Mouse (Mus musculus): Measurements from ENCODE around the gene Sh3bgrl3. TPM values are rescaled to one million over a fixed set of nuclear protein-coding genes. Genes with fewer than 3 reads are reported as not detected.

Sh3bgrl3 gene
- polyA plus RNA-seq, 1 experiment from 2014 or later, result 281 TPM

DNA sequence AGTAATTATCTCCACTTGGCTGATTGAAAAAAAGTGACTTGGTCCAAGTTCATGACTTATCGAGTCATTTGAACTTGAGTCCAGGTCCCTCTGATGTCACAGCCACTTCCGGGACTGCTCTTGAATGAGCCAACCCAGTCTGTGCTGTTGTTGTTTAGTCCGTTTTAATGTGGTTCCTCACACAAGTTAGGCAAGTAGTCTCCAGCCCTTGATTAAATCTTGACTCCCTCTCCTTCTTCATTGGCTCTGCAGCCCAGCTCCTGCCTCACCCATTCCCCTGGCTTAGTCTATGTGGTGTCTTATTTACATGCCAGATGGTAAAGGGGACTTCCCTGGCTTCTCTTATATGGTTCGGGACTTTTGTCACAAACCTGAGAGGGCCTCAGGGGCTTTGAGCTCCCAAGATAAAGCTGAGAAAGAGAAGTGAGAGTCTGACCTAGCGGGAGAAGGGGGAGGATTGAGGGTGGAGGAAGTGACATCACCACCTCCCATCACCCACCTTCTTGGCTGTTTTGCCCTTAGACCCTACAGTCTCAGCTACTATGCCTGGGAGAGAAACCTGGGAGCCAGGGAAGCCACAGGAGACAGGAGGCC is 31.5 kb downstream of the Sh3bgrl3 start:
- WGBS, result 44% methylated on average over 5 of the region's 5 CpGs
- Histone ChIP-seq H3K36me3 (ENCODE audit: control insufficient read depth, insufficient read depth, low read length) (no peaks in the 10 kb centered on the region), H3K4me1 (replicated peaks; ENCODE audit: control insufficient read depth, insufficient read depth, low read length) (no peaks in the 10 kb centered on the region), H3K9ac (ENCODE audit: low read depth, low read length) (no peak overlapping the region), H3K27me3 (replicated peaks; ENCODE audit: control insufficient read depth, insufficient read depth, low read length) (no peaks in the 10 kb centered on the region), H3K4me3 (ENCODE audit: low read depth, low read length) (no peak overlapping the region), H3K9me3 (ENCODE audit: control insufficient read depth, low read length) (no peaks in the 10 kb centered on the region), H3K27ac (ENCODE audit: low read depth, low read length) (no peak overlapping the region), H3K4me2 (no peak overlapping the region)
- DNase-seq (ENCODE audit: low spot score), result no peak
- no peak for ATAC-seq (replicated peaks; ENCODE audit: low FRiP score)

DNA sequence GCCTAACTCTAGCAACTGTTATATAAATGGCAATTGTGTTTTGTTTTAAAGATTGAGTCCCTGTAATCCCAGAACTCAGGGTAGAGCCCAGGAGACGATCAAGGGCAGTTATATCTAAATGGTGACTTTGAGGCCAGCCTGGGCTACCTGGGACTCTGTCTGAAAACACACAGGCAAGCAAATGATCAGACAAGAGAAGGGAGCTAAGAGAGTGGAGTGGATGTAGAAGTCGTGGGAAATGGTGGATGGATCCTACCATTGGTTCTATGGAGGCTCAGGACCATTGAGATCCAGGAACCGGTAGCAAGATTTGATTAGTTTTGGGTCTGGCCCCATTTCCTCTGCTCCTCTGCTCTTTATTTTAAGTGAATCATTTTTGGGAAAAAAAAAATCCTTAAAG is 32.5 kb downstream of the Sh3bgrl3 start:
- no peak overlapping the region for H3K4me3 ChIP-seq (ENCODE audit: low read depth, low read length)
- H3K27ac ChIP-seq (ENCODE audit: low read depth, low read length), result no peak overlapping the region
- H3K4me1 ChIP-seq (replicated peaks; ENCODE audit: control insufficient read depth, insufficient read depth, low read length), result no peaks in the 10 kb centered on the region
- H3K36me3 ChIP-seq (ENCODE audit: control insufficient read depth, insufficient read depth, low read length), result no peaks in the 10 kb centered on the region
- no peaks in the 10 kb centered on the region for H3K9me3 ChIP-seq (ENCODE audit: control insufficient read depth, low read length)
- DNase-seq (ENCODE audit: low spot score) (no peak), ATAC-seq (replicated peaks; ENCODE audit: low FRiP score) (no peak)
- H3K27me3 ChIP-seq (replicated peaks; ENCODE audit: control insufficient read depth, insufficient read depth, low read length), result no peaks in the 10 kb centered on the region
- H3K4me2 ChIP-seq, result no peak overlapping the region
- 86% methylated on average over 3 of the region's 3 CpGs for WGBS
- no peak overlapping the region for H3K9ac ChIP-seq (ENCODE audit: low read depth, low read length)

DNA sequence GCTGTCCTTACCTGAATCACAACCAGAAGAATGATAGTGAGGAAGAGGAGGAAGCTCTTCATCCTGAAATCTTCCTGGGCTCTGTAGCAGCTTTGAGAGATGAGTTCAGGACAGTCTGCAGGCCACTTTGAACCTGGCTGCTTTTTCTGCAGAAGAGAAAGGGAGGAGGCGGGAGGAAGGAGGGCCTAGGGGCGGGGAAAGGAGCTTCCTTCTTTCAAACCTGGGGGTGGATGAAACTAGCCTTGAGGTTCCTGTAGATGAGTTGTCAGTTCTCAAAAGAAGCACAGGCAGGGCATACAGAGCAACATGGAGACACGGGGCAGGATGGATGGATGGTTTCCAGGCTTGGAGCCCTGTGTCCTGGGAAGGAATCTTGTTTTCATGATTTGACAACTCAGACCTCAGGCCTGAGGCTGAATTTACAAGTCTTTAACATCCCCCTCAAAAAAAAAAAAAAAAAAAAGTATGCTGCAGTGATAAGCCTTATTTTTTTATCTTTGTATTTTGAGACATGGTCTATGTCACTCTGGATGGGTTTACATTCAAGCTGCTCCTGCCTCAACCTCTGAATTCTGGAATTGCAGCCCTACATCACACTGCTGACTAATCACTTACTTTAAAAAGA is 33.6 kb downstream of the Sh3bgrl3 start, which contains the start of gene Cd52:
Gene Cd52, minus strand, starts transcription at position 160 of the 625 bp plus-strand sequence.
- no peak for DNase-seq (ENCODE audit: low spot score)
- Histone ChIP-seq H3K4me1 (replicated peaks; ENCODE audit: control insufficient read depth, insufficient read depth, low read length) (no peaks in the 10 kb centered on the region), H3K9me3 (ENCODE audit: control insufficient read depth, low read length) (no peaks in the 10 kb centered on the region), H3K9ac (ENCODE audit: low read depth, low read length) (no peak within 1 kb of the TSS), H3K27ac (ENCODE audit: low read depth, low read length) (no peak within 1 kb of the TSS), H3K27me3 (replicated peaks; ENCODE audit: control insufficient read depth, insufficient read depth, low read length) (no peaks in the 10 kb centered on the region), H3K36me3 (ENCODE audit: control insufficient read depth, insufficient read depth, low read length) (no peaks in the 10 kb centered on the region), H3K4me3 (ENCODE audit: low read depth, low read length) (no peak within 1 kb of the TSS), H3K4me2 (no peak within 1 kb of the TSS)
- ATAC-seq (replicated peaks; ENCODE audit: low FRiP score), result no peak
- WGBS, result 49% methylated on average over 3 of the region's 3 CpGs

DNA sequence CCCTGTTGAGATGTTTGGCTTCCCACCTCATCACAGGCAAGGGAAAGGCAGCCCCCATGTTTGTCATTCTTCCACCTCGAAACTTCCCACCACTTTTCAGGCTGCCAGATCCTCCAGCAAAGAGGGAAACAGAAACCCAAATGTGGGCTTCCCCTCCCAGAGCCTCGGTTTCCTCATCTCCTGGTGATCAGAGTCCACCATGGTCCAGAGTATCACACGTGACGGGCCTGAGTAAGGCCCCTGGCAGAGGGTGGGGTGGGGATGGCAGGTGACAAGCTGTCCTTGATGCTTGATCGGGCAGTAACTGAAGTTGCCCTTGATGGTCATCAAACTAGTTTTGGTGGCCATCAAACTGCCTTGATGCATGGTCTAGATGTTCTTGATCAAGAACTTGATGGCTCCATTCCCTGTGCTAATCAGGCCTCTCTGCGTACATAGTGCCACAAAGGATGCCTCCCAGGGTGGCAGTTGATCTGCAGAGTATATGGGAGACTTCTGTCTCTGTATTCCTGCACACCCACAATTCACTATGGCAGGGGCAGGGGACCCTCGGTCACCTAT is 34.5 kb downstream of the Sh3bgrl3 start:
- DNase-seq (ENCODE audit: low spot score) (no peak), ATAC-seq (replicated peaks; ENCODE audit: low FRiP score) (no peak)
- Histone ChIP-seq H3K27me3 (replicated peaks; ENCODE audit: control insufficient read depth, insufficient read depth, low read length) (no peaks in the 10 kb centered on the region), H3K9ac (ENCODE audit: low read depth, low read length) (no peak overlapping the region), H3K4me2 (no peak overlapping the region), H3K4me1 (replicated peaks; ENCODE audit: control insufficient read depth, insufficient read depth, low read length) (no peaks in the 10 kb centered on the region), H3K27ac (ENCODE audit: low read depth, low read length) (no peak overlapping the region), H3K36me3 (ENCODE audit: control insufficient read depth, insufficient read depth, low read length) (no peaks in the 10 kb centered on the region), H3K4me3 (ENCODE audit: low read depth, low read length) (no peak overlapping the region), H3K9me3 (ENCODE audit: control insufficient read depth, low read length) (no peaks in the 10 kb centered on the region)
- 68% methylated on average over 7 of the region's 7 CpGs for WGBS

DNA sequence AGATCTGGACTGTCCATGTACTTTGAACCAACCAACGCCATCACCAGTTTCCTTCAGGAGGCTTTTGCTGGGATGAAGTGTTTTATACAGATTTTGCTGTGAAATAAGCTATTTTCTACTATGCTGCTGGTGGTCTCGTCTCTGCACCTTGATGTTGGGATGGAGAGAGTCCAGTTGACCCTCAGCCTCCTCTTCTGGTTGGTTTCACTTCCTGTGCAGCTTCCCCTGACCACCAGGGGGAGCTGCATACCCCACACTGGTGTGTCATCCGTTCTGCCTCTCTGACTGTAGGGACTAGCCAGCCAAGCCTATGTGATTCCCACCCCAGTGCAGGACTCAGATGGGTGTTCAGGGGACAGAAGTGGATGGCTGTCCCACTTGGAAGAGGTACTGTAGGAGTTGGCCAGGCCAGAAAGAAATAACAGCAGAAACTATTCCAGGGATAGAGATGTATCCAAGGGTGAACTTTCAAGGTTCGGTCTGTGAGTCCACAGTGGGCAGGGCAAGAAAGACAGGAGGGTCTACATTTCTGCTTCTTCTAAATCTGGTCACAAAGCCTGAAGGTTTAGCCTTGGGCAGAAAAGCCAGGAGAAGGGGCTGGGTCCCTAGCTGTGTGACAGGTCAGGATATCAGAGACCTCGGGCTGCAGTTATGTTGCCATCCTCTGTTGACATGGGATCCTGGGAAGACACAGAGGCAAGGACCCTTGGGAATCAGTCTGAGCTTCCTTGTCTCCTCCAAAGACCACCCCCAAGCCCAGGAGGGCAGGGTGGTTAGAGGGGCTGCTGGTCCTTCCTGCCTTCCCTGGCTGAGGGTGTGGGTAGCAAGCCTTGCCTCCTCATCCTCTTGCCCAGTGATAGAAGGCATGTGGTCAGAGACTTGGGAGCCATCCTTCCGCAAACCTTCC is 36.0 kb downstream of the Sh3bgrl3 start:
- Histone ChIP-seq H3K27me3 (replicated peaks; ENCODE audit: control insufficient read depth, insufficient read depth, low read length) (no peaks in the 10 kb centered on the region), H3K9me3 (ENCODE audit: control insufficient read depth, low read length) (no peaks in the 10 kb centered on the region), H3K4me1 (replicated peaks; ENCODE audit: control insufficient read depth, insufficient read depth, low read length) (no peaks in the 10 kb centered on the region), H3K4me3 (ENCODE audit: low read depth, low read length) (no peak overlapping the region), H3K36me3 (ENCODE audit: control insufficient read depth, insufficient read depth, low read length) (no peaks in the 10 kb centered on the region), H3K27ac (ENCODE audit: low read depth, low read length) (no peak overlapping the region), H3K9ac (ENCODE audit: low read depth, low read length) (no peak overlapping the region), H3K4me2 (no peak overlapping the region)
- DNase-seq (ENCODE audit: low spot score) (no peak), ATAC-seq (replicated peaks; ENCODE audit: low FRiP score) (no peak)
- 63% methylated on average over 6 of the region's 6 CpGs for WGBS

DNA sequence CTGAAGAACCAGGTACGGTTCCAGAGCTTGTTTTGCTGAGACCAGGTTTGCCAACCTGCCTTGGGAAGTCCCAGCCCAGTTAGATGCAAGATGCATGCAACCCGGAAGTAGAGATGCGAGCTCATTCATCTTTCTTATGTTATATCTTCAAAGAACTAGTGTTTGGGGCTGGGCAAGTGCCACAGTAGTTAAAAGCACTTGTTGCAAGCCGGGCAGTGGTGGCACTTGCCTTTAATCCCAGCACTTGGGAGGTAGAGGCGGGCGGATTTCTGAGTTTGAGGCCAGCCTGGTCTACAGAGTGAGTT is 37.4 kb downstream of the Sh3bgrl3 start:
- WGBS, result 83% methylated on average over 6 of the region's 6 CpGs
- ATAC-seq (replicated peaks; ENCODE audit: low FRiP score) (no peak), DNase-seq (ENCODE audit: low spot score) (no peak)
- Histone ChIP-seq H3K4me2 (no peak overlapping the region), H3K27ac (ENCODE audit: low read depth, low read length) (no peak overlapping the region), H3K36me3 (ENCODE audit: control insufficient read depth, insufficient read depth, low read length) (no peaks in the 10 kb centered on the region), H3K27me3 (replicated peaks; ENCODE audit: control insufficient read depth, insufficient read depth, low read length) (no peaks in the 10 kb centered on the region), H3K9me3 (ENCODE audit: control insufficient read depth, low read length) (no peaks in the 10 kb centered on the region), H3K9ac (ENCODE audit: low read depth, low read length) (no peak overlapping the region), H3K4me3 (ENCODE audit: low read depth, low read length) (no peak overlapping the region), H3K4me1 (replicated peaks; ENCODE audit: control insufficient read depth, insufficient read depth, low read length) (no peaks in the 10 kb centered on the region)

DNA sequence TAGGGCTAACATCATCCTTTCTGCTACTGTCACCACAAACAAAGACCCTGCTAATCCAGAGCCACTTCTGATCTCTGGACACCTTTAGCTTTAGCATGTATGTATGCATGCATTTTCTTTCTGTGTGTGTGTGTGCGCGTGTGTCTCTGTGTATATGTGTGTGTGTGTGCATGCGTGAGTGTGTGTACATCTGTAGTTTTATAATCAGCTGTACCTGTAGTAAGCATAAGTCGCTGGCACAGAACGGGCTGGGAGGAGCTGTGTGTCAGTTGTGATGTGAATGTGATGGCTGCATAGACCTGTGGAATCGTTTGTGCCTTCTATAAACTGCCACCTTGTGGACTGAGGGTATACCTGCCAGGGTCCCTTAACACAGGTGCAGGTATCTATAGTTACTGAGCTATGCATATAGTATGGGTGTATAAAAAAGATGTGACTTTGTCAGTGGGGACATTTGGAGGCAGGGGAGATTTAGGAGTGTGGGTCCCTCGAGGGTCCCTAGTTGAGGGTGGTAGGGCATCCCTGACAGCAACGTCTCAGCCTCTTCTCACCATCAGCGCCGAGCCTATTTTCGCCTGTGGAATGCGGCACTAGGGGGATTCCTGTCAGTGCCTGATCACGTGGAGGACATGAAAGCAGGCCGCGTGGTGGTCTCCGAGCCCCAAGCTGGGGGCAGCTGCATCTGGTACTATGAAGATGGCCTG is 37.9 kb downstream of the Sh3bgrl3 start:
- Histone ChIP-seq H3K9me3 (ENCODE audit: control insufficient read depth, low read length) (no peaks in the 10 kb centered on the region), H3K36me3 (ENCODE audit: control insufficient read depth, insufficient read depth, low read length) (no peaks in the 10 kb centered on the region), H3K4me2 (no peak overlapping the region), H3K4me3 (ENCODE audit: low read depth, low read length) (no peak overlapping the region), H3K9ac (ENCODE audit: low read depth, low read length) (no peak overlapping the region), H3K27me3 (replicated peaks; ENCODE audit: control insufficient read depth, insufficient read depth, low read length) (no peaks in the 10 kb centered on the region), H3K27ac (ENCODE audit: low read depth, low read length) (no peak overlapping the region), H3K4me1 (replicated peaks; ENCODE audit: control insufficient read depth, insufficient read depth, low read length) (no peaks in the 10 kb centered on the region)
- DNase-seq (ENCODE audit: low spot score) (no peak), ATAC-seq (replicated peaks; ENCODE audit: low FRiP score) (no peak)
- WGBS, result 79% methylated on average over 16 of the region's 16 CpGs

DNA sequence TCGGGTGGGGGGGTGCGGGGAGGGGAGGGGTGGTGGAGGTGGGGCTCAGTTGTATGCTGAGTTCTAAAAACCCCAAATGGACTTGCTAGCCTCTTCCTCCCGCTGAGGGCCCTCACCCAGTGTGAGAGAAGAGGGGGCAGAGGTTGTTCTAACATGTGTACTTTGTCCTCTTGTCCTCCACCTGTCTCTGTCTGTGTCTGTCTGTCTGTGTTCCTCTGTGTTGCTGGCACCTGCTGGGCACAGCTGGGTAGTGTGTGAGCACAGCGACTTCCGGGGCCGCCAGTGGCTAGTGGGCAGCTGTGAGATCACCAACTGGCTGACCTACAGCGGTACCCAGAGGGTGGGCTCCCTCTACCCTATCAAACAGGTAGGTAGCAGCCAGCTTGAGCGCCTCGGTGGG is 39.6 kb downstream of the Sh3bgrl3 start:
- Histone ChIP-seq H3K4me2 (no peak overlapping the region), H3K9me3 (ENCODE audit: control insufficient read depth, low read length) (no peaks in the 10 kb centered on the region), H3K27me3 (replicated peaks; ENCODE audit: control insufficient read depth, insufficient read depth, low read length) (no peaks in the 10 kb centered on the region), H3K36me3 (ENCODE audit: control insufficient read depth, insufficient read depth, low read length) (no peaks in the 10 kb centered on the region), H3K27ac (ENCODE audit: low read depth, low read length) (no peak overlapping the region), H3K4me1 (replicated peaks; ENCODE audit: control insufficient read depth, insufficient read depth, low read length) (no peaks in the 10 kb centered on the region), H3K9ac (ENCODE audit: low read depth, low read length) (no peak overlapping the region), H3K4me3 (ENCODE audit: low read depth, low read length) (no peak overlapping the region)
- no peak for ATAC-seq (replicated peaks; ENCODE audit: low FRiP score)
- DNase-seq (ENCODE audit: low spot score), result no peak
- WGBS, result 82% methylated on average over 9 of the region's 9 CpGs
